Mouse (Mus musculus) forebrain, embryonic 11.5 days (tissue): ENCODE results near the gene Sez6l. TPM values are rescaled to one million over a fixed set of nuclear protein-coding genes. Genes with fewer than 3 reads are reported as not detected.

Experiments
- ATAC-seq: fragments of 200-750 bp; cut with Nextera tagmentation; replicated peaks from 2 replicates; pipeline ENCODE4 v1.8.0; 2017; ENCODE audit warnings: moderate TSS enrichment; ENCODE audit not compliant: low FRiP score
- DNase-seq: peaks from one replicate; pipeline ENCODE4 v3.0.0-alpha.2; 2017; ENCODE audit warnings: low spot score
- H3K27ac ChIP-seq: fragments of 300-500 bp; sonication (generic); 2 replicates; pipeline ENCODE4 v1.5.1; 2014; ENCODE audit warnings: low read depth, low read length
- H3K27me3 ChIP-seq: fragments of 300-500 bp; sonication (generic); 2 replicates; pipeline ENCODE4 v1.6.1; 2014; ENCODE audit warnings: mild to moderate bottlenecking, low read length, mixed read lengths; ENCODE audit not compliant: control insufficient read depth, insufficient read depth
- H3K36me3 ChIP-seq: fragments of 300-500 bp; sonication (generic); 2 replicates; pipeline ENCODE4 v1.6.1; 2014; ENCODE audit warnings: mild to moderate bottlenecking, low read length, moderate library complexity, mixed read lengths; ENCODE audit not compliant: control insufficient read depth, insufficient read depth
- H3K4me1 ChIP-seq: fragments of 300-500 bp; sonication (generic); replicated peaks from 2 replicates; pipeline ENCODE4 v1.6.1; 2014; ENCODE audit warnings: low read length, mixed read lengths; ENCODE audit not compliant: control insufficient read depth, insufficient read depth
- H3K4me2 ChIP-seq: fragments of 300-500 bp; sonication (generic); 2 replicates; pipeline ENCODE4 v1.6.1; 2014; ENCODE audit warnings: low read depth, mild to moderate bottlenecking, low read length, moderate library complexity, mixed read lengths; ENCODE audit not compliant: severe bottlenecking
- H3K4me3 ChIP-seq: fragments of 300-500 bp; sonication (generic); 2 replicates; pipeline ENCODE4 v1.5.1; 2014; ENCODE audit warnings: low read depth, low read length
- H3K9ac ChIP-seq: fragments of 300-500 bp; sonication (generic); 2 replicates; pipeline ENCODE4 v1.6.1; 2014; ENCODE audit warnings: low read length
- H3K9me3 ChIP-seq: fragments of 300-500 bp; sonication (generic); 2 replicates; pipeline ENCODE4 v1.6.1; 2016; ENCODE audit warnings: low read length, mixed read lengths; ENCODE audit not compliant: control insufficient read depth
- WGBS: fragments of 180-500 bp; shearing (Covaris S2); extraction: QIAGEN DNeasy Blood & Tissue Kit; methylation state at CpG from one replicate; pipeline ENCODE4 v1.1.7; 2014; 5-methylcytosine and 5-hydroxymethylcytosine counted together
- polyA plus RNA-seq: library from polyadenylated mRNA; unstranded; fragments of >200 nt; fragmentation: Nextera tagmentation; extraction: Ambion mirVana; gene quantifications from 2 replicates; pipeline ENCODE4 v1.2.1, GENCODE M21; 2014

Sez6l gene
- polyA plus RNA-seq, 1 experiment from 2014 or later: 4.8 TPM

GRCm38 (mm10) chr5:112433004-112433403 is 144.0 kb downstream of the Sez6l start:
- no peak overlapping the region for H3K9ac ChIP-seq
- no peaks in the 10 kb centered on the region for H3K36me3 ChIP-seq
- no peak overlapping the region for H3K27ac ChIP-seq
- 3% methylated on average over 8 of the region's 8 CpGs for WGBS
- no peak overlapping the region for H3K4me2 ChIP-seq
- no peaks in the 10 kb centered on the region for H3K9me3 ChIP-seq
- H3K4me3 ChIP-seq: no peak overlapping the region
- peaks cover 5% of the 10 kb centered on the region for H3K4me1 ChIP-seq
- peak; percentile 89 for DNase-seq
- H3K27me3 ChIP-seq: peaks cover 7% of the 10 kb centered on the region
- ATAC-seq: peak; percentile 44; the same call in 1 of the 2 replicates

GRCm38 (mm10) chr5:112432033-112432432 is 145.0 kb downstream of the Sez6l start:
- Histone ChIP-seq H3K4me3 (no peak overlapping the region), H3K9me3 (no peaks in the 10 kb centered on the region), H3K27me3 (peaks cover 7% of the 10 kb centered on the region), H3K4me2 (no peak overlapping the region), H3K36me3 (no peaks in the 10 kb centered on the region), H3K27ac (no peak overlapping the region), H3K9ac (no peak overlapping the region), H3K4me1 (peaks cover 5% of the 10 kb centered on the region)
- DNase-seq: no peak
- ATAC-seq: no peak
- WGBS: 55% methylated on average over 5 of the region's 5 CpGs

DNA sequence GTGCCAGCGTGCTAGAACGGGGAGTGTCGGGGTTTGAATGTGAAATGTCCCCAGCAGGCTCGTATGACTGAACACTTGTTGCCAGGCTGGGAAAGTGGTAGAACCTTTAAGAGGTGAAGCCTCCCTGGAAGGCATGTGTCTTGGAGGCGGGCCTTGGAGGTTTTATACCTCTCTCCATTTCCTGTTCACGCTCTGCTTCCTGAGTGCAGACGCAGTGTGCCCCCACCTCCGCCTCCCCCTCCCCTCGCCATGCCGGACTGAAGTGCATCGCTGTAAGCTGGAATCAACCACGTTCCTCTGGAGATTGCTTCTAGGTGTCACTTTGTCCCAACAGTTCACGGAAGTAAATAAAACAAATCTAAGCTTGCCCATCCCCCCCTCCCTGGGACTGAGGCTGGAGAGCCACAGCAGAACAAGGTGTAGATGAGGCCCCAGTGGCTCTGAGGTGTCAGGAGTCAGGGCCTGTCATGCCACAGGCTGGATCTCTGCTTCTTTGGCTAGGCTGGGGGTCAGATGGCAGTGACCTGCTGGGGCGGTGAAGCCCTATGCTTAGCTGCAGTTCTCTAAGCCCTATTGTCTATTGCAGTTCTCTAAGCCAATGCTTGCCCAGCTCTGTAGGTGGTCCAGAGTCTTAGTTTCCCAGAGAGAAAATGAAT is 145.7 kb downstream of the Sez6l start:
- DNase-seq: no peak
- peaks cover 7% of the 10 kb centered on the region for H3K27me3 ChIP-seq
- no peak overlapping the region for H3K4me2 ChIP-seq
- no peaks in the 10 kb centered on the region for H3K9me3 ChIP-seq
- H3K4me3 ChIP-seq: no peak overlapping the region
- peaks cover 5% of the 10 kb centered on the region for H3K4me1 ChIP-seq
- no peak overlapping the region for H3K9ac ChIP-seq
- ATAC-seq: no peak
- H3K27ac ChIP-seq: no peak overlapping the region
- H3K36me3 ChIP-seq: no peaks in the 10 kb centered on the region
- WGBS: 24% methylated on average over 14 of the region's 14 CpGs

DNA sequence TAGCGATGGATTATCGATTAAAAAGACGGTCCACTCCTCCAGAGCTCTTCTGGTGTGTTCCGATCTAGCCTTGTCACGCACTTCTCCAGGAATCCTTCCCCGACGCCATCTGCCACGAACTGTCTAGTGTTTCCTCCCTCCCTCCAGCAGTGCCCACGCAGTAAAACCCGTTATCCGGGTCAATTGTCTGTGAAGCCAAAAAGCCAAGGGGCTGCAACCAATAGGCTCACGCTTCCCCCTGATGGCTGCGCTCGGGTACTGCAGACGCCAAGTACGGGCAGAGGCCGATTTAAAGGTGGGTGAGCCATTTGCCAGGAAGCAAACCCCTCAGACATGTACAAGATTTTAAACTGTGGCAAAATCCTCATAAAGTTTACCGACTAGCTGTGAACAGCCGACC is 148.0 kb downstream of the Sez6l start:
- Histone ChIP-seq H3K27ac (no peak overlapping the region), H3K4me2 (peak overlapping the region; percentile 27; the same call in 1 of the 2 replicates), H3K9me3 (no peaks in the 10 kb centered on the region), H3K27me3 (peaks cover 7% of the 10 kb centered on the region), H3K9ac (no peak overlapping the region; the same call in 1 of the 2 replicates), H3K36me3 (no peaks in the 10 kb centered on the region), H3K4me3 (no peak overlapping the region), H3K4me1 (peaks cover 5% of the 10 kb centered on the region)
- DNase-seq (peak; percentile 85), ATAC-seq (no peak)
- WGBS: 12% methylated on average over 19 of the region's 19 CpGs

GRCm38 (mm10) chr5:112427283-112427682 is 149.7 kb downstream of the Sez6l start:
- H3K4me1 ChIP-seq: peaks cover 5% of the 10 kb centered on the region
- 55% methylated on average over 2 of the region's 2 CpGs for WGBS

GRCm38 (mm10) chr5:112426635-112427034 is 150.3 kb downstream of the Sez6l start:
- 88% methylated on average over 7 of the region's 7 CpGs for WGBS
- DNase-seq (no peak), ATAC-seq (no peak)
- Histone ChIP-seq H3K27me3 (peaks cover 7% of the 10 kb centered on the region), H3K27ac (no peak overlapping the region), H3K36me3 (no peaks in the 10 kb centered on the region), H3K9me3 (no peaks in the 10 kb centered on the region), H3K4me2 (no peak overlapping the region), H3K4me1 (peaks cover 5% of the 10 kb centered on the region; the same call in 1 of the 2 replicates), H3K4me3 (no peak overlapping the region), H3K9ac (no peak overlapping the region)

More at GRCm38 (mm10) chr5:112427283-112427682, 149.7 kb downstream of the Sez6l start:
- no peak overlapping the region for H3K27ac ChIP-seq
- DNase-seq (peak; percentile 84), ATAC-seq (no peak)
- H3K9me3 ChIP-seq: no peaks in the 10 kb centered on the region
- H3K9ac ChIP-seq: no peak overlapping the region
- H3K4me2 ChIP-seq: no peak overlapping the region
- H3K27me3 ChIP-seq: peaks cover 7% of the 10 kb centered on the region
- no peak overlapping the region for H3K4me3 ChIP-seq
- H3K36me3 ChIP-seq: no peaks in the 10 kb centered on the region

- no peaks in the 10 kb centered on the region for H3K27me3 ChIP-seq
- no peak overlapping the region for H3K4me2 ChIP-seq
- no peaks in the 10 kb centered on the region for H3K9me3 ChIP-seq
- no peak overlapping the region for H3K4me3 ChIP-seq
- ATAC-seq (no peak), DNase-seq (no peak)
- no peaks in the 10 kb centered on the region for H3K4me1 ChIP-seq
- 31% methylated on average over 12 of the region's 12 CpGs for WGBS
- no peak overlapping the region for H3K9ac ChIP-seq
- H3K36me3 ChIP-seq: no peaks in the 10 kb centered on the region
- H3K27ac ChIP-seq: no peak overlapping the region
Measured at GRCm38 (mm10) chr5:112419535-112419934, 157.4 kb downstream of the Sez6l start.

- H3K9me3 ChIP-seq: no peaks in the 10 kb centered on the region
- DNase-seq: no peak
- no peak overlapping the region for H3K4me3 ChIP-seq
- ATAC-seq: no peak
- no peak overlapping the region for H3K27ac ChIP-seq
- no peak overlapping the region for H3K4me2 ChIP-seq
- H3K9ac ChIP-seq: no peak overlapping the region
- H3K27me3 ChIP-seq: no peaks in the 10 kb centered on the region
- H3K36me3 ChIP-seq: no peaks in the 10 kb centered on the region
- WGBS: 55% methylated on average over 4 of the region's 4 CpGs
- no peaks in the 10 kb centered on the region for H3K4me1 ChIP-seq
Measured at GRCm38 (mm10) chr5:112418023-112418422, 159.0 kb downstream of the Sez6l start.

- 53% methylated on average over 5 of the region's 5 CpGs for WGBS
- Histone ChIP-seq H3K4me2 (no peak overlapping the region), H3K4me3 (no peak overlapping the region), H3K36me3 (no peaks in the 10 kb centered on the region), H3K9me3 (no peaks in the 10 kb centered on the region), H3K27ac (no peak overlapping the region), H3K4me1 (peaks cover 3% of the 10 kb centered on the region), H3K27me3 (no peaks in the 10 kb centered on the region), H3K9ac (no peak overlapping the region; the same call in 1 of the 2 replicates)
- no peak for DNase-seq
- no peak for ATAC-seq
Measured at GRCm38 (mm10) chr5:112416673-112417072, 160.3 kb downstream of the Sez6l start.
